Mouse (Mus musculus) intestine, postnatal 0 days (tissue): Measurements from ENCODE around the gene Sema4d. TPM values are rescaled to one million over a fixed set of nuclear protein-coding genes. Genes with fewer than 3 reads are reported as not detected.

ENCODE experiments used
- ATAC-seq: fragments of 200-750 bp; cut with Nextera tagmentation; 2 replicates; pipeline ENCODE4 v1.8.0; 2017; ENCODE audit warnings: mild to moderate bottlenecking, moderate TSS enrichment, moderate library complexity
- H3K27ac ChIP-seq: fragments of 300-500 bp; sonication (generic); 2 replicates; pipeline ENCODE4 v1.5.1; 2014; ENCODE audit warnings: mild to moderate bottlenecking, low read depth, low read length, moderate library complexity
- H3K27me3 ChIP-seq: fragments of 300-500 bp; sonication (generic); replicated peaks from 2 replicates; pipeline ENCODE4 v1.6.1; 2014; ENCODE audit warnings: low read length, mixed read lengths; ENCODE audit not compliant: control insufficient read depth, insufficient read depth
- H3K36me3 ChIP-seq: fragments of 300-500 bp; sonication (generic); 2 replicates; pipeline ENCODE4 v1.6.1; 2014; ENCODE audit warnings: mild to moderate bottlenecking, moderate library complexity; ENCODE audit not compliant: control insufficient read depth, insufficient read depth
- H3K4me1 ChIP-seq: fragments of 300-500 bp; sonication (generic); replicated peaks from 2 replicates; pipeline ENCODE4 v1.6.1; 2014; ENCODE audit warnings: antibody characterized with exemption, low read length, mixed read lengths; ENCODE audit not compliant: control insufficient read depth, insufficient read depth
- H3K4me2 ChIP-seq: fragments of 300-500 bp; sonication (generic); replicated peaks from 2 replicates; pipeline ENCODE4 v1.6.1; 2014; ENCODE audit warnings: low read depth, mild to moderate bottlenecking, moderate library complexity
- H3K4me3 ChIP-seq: fragments of 300-500 bp; sonication (generic); 2 replicates; pipeline ENCODE4 v1.5.1; 2014; ENCODE audit warnings: low read depth, low read length
- H3K9ac ChIP-seq: fragments of 300-500 bp; sonication (generic); 2 replicates; pipeline ENCODE4 v1.6.1; 2014; ENCODE audit warnings: mild to moderate bottlenecking, low read depth, low read length
- H3K9me3 ChIP-seq: fragments of 300-500 bp; sonication (generic); 2 replicates; pipeline ENCODE4 v1.6.1; 2016; ENCODE audit warnings: mixed run types; ENCODE audit not compliant: control insufficient read depth
- CTCF ChIP-seq: sonication (generic); IDR thresholded peaks from 2 replicates; pipeline ENCODE4 v1.5.1; 2016; ENCODE audit warnings: low read depth, mild to moderate bottlenecking, control low read depth, antibody characterized with exemption, moderate library complexity
- WGBS: fragments of 180-500 bp; shearing (Covaris S2); extraction: QIAGEN DNeasy Blood & Tissue Kit; methylation state at CpG from one replicate; pipeline ENCODE4 v1.1.7; 2014; 5-methylcytosine and 5-hydroxymethylcytosine counted together
- polyA plus RNA-seq: library from polyadenylated mRNA; unstranded; fragments of >200 nt; fragmentation: Nextera tagmentation; extraction: Ambion mirVana; gene quantifications from 2 replicates; pipeline ENCODE4 v1.2.1, GENCODE M21; 2015

Gene Sema4d
- polyA plus RNA-seq, 1 experiment from 2014 or later = 3.4 TPM

DNA sequence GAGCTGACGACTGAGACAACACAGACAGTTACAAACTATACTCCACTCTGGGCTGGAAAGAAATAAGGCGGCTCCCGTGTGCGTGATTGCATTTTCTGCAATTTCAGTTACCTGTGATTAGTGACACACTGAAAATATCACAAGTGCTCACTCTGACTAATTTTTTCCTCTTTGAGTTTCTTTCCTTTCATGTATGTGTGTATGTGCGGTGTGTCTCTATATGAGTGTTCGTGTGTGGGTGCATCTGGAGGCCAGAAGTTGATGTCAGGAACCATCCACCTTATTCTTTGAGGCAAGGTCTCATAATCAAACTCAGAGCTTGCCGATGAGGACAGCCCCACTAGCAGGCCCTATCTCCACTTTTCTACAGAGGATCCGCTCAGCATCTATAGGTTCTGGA, 81.5 kb downstream of the Sema4d start:
- no peak for TF ChIP-seq CTCF
- Histone ChIP-seq H3K27ac (no peak overlapping the region), H3K9me3 (no peaks in the 10 kb centered on the region), H3K4me1 (0 out of 2 replicates have a peak, but pooled peaks cover 3% of the 10 kb centered on the region), H3K9ac (no peak overlapping the region), H3K27me3 (no peaks in the 10 kb centered on the region), H3K4me2 (no peak overlapping the region), H3K4me3 (no peak overlapping the region), H3K36me3 (no peaks in the 10 kb centered on the region)
- 94% methylated on average over 8 of the region's 8 CpGs for WGBS
- ATAC-seq = no peak

DNA sequence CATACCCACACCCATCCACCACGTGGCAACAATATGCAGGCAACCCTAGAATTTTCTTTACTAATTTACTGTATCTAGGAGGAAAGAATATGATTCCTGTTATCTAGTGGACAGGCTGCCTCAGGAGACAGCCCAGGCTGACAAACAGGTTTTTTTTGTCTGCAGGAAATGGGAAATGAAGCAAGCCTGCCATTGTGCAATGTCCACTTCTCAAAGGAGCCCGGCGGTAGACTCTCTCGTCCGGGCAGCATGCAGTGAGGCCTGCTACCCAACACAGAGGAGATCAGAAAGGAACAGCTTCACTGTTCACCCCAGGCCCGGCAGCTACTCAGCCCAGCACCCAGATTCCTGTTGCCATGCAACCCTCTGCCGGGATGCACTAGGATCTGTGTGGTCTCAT, 82.8 kb downstream of the Sema4d start:
- ATAC-seq = peak; percentile 53
- WGBS = 30% methylated on average over 7 of the region's 7 CpGs
- H3K4me2 ChIP-seq = no peak overlapping the region

DNA sequence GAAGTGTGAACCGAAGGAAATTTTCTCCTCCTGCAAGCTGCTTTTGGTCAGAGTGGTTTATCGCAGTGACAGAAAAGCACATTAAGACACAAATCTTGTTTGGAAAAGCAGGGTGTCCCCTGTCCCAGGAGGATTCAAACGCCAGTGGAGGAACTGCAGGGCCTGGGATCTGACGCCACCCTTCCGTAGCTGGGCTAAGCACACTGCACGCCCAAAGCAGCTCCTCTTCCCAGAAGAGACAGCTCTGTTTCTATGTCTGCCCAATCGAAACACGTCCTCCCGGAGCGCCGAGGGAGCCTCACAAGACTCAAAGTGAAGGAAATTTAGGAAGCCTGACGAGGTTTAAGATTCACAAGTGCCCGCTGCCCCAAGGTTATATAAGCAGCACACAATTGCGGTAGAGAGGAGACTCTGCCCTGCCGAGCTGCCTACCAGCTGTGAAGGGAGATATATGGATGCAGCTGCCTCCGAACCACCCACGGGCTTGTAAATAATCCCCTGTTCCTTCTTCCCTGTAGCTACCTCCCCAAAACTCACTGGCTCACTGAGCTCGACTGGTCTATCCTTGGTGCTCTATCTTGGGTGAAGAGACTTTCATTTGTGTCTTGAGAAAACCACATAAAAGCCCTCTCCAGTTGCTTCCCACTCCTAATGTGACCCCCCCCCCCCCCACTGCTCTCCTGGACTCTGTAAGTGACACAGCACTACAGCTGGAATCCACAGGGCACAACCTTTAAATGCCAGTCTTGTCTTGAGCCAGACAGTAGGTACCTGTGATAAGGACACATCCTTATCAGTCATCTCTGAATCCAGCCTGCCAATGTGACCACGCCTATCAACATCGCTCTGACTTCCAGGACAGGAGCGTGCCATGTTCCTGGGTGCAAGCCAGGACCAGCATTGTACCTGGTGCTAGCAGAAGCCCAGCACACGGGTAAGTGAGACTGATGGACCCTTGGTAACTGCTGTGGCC, 87.4 kb downstream of the Sema4d start:
- H3K4me3 ChIP-seq = no peak overlapping the region
- peak overlapping the region; percentile 28; the same call in 1 of the 2 replicates for H3K4me2 ChIP-seq
- no peak for TF ChIP-seq CTCF
- H3K27me3 ChIP-seq = no peaks in the 10 kb centered on the region
- WGBS = 70% methylated on average over 22 of the region's 22 CpGs
- no peak overlapping the region for H3K9ac ChIP-seq
- no peak for ATAC-seq
- no peak overlapping the region for H3K27ac ChIP-seq
- no peaks in the 10 kb centered on the region for H3K9me3 ChIP-seq
- 0 out of 2 replicates have a peak, but pooled peaks cover 4% of the 10 kb centered on the region for H3K36me3 ChIP-seq
- 0 out of 2 replicates have a peak, but pooled peaks cover 3% of the 10 kb centered on the region for H3K4me1 ChIP-seq

More for the DNA sequence above, 82.8 kb downstream of the Sema4d start:
- no peak overlapping the region for H3K27ac ChIP-seq
- 0 out of 2 replicates have a peak, but pooled peaks cover 3% of the 10 kb centered on the region for H3K4me1 ChIP-seq
- no peak overlapping the region for H3K4me3 ChIP-seq
- no peaks in the 10 kb centered on the region for H3K27me3 ChIP-seq
- no peak overlapping the region for H3K9ac ChIP-seq
- H3K9me3 ChIP-seq = no peaks in the 10 kb centered on the region
- no peak for TF ChIP-seq CTCF
- H3K36me3 ChIP-seq = no peaks in the 10 kb centered on the region

DNA sequence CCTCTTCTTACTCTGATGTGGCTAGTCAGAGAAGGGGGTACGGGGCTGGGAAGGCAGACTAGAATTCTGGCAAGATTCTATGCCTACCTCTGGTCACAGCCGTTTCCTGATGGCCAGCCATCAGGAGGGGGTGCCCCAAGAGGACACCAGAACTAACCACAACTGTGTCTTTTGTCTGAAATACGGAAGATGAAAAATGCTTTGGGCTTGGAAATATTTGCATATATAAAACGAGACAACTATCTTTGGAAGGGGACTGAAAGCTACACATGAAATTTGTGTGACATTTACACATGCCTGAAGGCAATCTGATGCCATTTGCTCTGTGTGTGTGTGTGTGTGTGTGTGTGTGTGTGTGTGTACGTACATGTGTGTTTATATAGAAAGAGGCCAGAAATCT, 89.7 kb downstream of the Sema4d start:
- Histone ChIP-seq H3K27me3 (no peaks in the 10 kb centered on the region), H3K9ac (no peak overlapping the region), H3K27ac (no peak overlapping the region), H3K36me3 (peaks cover 10% of the 10 kb centered on the region; the same call in 1 of the 2 replicates), H3K4me3 (no peak overlapping the region), H3K9me3 (no peaks in the 10 kb centered on the region), H3K4me2 (no peak overlapping the region), H3K4me1 (no peaks in the 10 kb centered on the region)
- TF ChIP-seq CTCF = no peak
- WGBS = 87% methylated on average over 5 of the region's 5 CpGs
- no peak for ATAC-seq

DNA sequence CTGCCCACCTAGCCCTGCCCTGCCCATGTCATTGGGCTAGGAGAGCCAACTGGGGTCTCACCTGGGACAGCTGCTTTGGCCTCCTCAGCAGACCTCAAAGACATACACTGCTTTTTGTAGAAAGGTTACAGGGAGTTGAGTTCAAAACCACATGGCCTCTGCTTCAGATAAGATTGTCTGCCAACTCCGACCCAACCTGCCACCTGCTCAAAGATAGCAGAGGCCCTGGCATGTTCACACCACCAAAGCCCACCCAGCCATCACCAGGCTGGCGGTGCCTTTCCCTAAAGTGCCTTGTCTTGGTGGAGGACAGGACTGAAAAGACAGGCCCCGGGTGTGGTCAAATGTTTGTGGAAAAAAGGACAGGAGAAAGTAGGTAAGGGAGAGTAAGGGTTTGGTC, 95.2 kb downstream of the Sema4d start:
- peaks cover 10% of the 10 kb centered on the region; the same call in 1 of the 2 replicates for H3K36me3 ChIP-seq
- H3K4me2 ChIP-seq = no peak overlapping the region
- TF ChIP-seq CTCF = no peak
- WGBS = 71% methylated on average over 3 of the region's 3 CpGs
- H3K4me3 ChIP-seq = no peak overlapping the region
- H3K9me3 ChIP-seq = no peaks in the 10 kb centered on the region
- no peaks in the 10 kb centered on the region for H3K4me1 ChIP-seq
- H3K9ac ChIP-seq = no peak overlapping the region
- H3K27ac ChIP-seq = no peak overlapping the region
- no peak for ATAC-seq
- H3K27me3 ChIP-seq = no peaks in the 10 kb centered on the region

DNA sequence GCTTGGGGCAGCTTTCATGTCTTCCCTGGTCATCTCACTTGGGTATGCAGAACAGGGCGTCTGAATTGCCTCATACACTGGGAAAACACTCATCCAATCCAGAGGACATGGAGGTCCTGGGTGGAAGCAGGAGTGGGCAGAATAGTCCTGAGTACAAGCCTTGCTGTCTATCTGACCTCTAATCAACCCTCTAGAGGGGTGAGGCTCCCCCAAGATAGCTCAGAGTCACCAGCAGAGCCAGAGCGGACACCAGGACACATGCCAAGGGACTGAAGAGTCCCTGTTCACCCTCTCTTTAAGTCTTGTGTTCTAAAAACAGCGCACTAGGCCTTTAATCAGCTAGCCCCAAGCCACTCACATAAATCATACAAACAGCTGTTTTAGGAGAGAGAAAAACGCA, 95.7 kb downstream of the Sema4d start:
- no peak overlapping the region for H3K9ac ChIP-seq

More for the DNA sequence above, 95.7 kb downstream of the Sema4d start:
- Histone ChIP-seq H3K27me3 (no peaks in the 10 kb centered on the region), H3K27ac (no peak overlapping the region), H3K4me2 (no peak overlapping the region), H3K36me3 (peaks cover 10% of the 10 kb centered on the region; the same call in 1 of the 2 replicates), H3K9me3 (no peaks in the 10 kb centered on the region), H3K4me1 (no peaks in the 10 kb centered on the region), H3K4me3 (no peak overlapping the region)
- WGBS = 62% methylated on average over 4 of the region's 4 CpGs
- TF ChIP-seq CTCF = no peak
- no peak for ATAC-seq
